Mouse (Mus musculus): ENCODE measurements around the gene BC028528.
A peak's percentile ranks its signal among the peaks of the same experiment; 100 is the strongest.
"Not testable (repeated sequence)": the region's sequence is repeated elsewhere in the genome, so short reads cannot be mapped to it uniquely, and the experiment has no call there.

BC028528 gene

DNA sequence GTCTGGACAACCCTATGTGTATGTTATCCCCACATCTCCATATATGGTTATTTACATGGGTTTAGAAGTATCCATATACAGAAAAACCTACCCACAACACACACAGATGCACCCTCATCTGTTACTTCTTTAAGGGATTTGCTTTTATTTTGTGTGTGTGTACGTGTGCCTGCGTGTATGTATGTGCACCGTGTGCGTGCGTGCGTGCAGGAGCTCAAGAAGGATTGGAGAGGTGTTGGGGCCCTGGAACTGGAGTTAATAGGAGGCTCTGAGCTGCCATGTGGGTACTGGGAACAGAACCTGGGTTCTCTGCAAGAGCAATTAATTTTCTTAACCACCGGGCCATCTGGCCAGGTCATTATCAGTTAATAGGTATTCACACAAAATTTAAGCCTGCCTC lies 19.8 kb downstream of the BC028528 start:
- no peak for DNase-seq (ENCODE audit: low read depth, low spot score)

DNA sequence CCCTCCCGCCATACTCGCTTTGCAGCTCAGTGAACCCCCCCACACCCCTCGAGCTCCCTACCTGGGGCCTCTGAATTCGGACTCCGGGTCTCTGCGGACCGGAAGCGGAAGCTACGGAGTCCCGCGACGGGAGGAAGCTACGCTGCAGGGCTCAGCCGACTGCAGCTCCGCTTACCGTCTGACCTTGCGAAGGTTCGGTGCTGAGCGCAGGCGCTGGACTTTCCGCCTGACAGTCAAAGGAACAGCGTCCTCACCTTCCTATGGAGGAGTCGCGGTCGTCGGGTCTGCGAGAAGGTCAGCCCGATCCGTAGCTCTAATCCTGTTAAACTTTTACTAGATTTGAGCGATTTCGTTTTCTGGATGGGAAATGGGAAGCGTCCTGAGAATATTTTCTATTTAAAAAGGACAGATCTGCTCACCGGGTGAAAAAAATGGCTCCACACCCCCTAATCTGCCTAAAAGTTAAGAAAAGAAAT lies 20.4 kb downstream of the BC028528 start, which contains the start of gene Mrps21:
Mrps21 (minus strand) TSS at position 128 of the 476 bp plus-strand sequence.
- DNase-seq (ENCODE audit: low read depth, low spot score) = peak; percentile 86

DNA sequence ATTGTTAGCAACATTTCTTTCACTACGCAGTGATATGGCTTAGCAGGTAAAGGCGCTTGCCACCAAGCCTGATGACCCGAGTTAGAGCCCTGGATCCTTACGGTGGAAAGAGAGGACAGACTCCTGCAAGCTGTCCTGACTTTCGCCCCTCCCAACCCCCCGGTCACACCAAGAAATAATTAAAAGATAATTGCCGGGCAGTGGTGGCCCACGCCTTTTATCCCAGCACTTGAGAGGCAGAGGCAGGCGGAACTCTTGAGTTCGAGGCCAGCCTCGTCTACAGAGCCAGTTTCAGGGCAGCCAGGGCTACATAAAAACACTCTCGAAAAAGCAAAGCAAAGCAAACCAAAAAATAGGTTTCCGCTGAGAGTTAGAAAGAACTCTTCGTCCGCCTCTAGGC lies 20.8 kb downstream of the BC028528 start:
- no peak for DNase-seq (ENCODE audit: low read depth, low spot score)

DNA sequence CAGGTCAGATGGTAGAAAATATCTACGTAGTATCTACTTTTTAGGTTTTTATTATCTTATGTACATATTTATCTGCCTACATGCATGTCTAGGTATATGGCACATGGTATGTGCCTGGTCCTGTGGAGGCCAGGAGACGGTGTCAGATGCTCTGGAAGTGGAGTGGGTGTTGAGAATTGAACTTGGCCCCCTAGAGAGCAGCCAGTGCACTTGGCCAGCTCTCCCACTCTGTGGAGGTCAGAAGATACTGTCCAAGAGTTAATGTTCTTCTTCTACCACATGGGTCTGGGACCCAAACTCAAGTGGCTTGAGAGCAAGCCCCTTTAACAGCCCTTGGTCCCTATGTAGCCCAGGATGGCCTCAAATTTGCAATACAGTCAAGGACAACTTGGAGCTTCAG lies 24.4 kb downstream of the BC028528 start:
- DNase-seq (ENCODE audit: low read depth, low spot score) = no peak

DNA sequence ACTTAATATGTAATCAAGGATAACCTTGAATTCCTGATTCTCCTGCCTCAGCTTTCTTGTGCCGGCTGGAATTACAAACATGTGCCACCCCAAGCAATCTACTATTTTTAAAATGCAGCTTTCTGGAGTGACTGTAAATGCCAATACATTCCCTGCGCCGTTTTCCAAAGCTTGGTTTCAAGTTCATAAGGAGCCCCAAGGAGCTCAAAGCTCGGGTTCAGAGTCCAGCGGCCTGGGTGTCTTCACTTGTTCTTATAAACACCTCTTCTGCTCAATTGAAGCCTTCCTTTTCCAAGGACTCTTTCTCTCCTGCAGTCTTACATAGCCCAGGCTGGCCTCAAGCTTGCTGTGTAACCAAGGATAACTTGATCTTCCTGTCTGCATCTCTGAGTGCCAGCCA lies 25.7 kb downstream of the BC028528 start:
- DNase-seq (ENCODE audit: low read depth, low spot score) = no peak

DNA sequence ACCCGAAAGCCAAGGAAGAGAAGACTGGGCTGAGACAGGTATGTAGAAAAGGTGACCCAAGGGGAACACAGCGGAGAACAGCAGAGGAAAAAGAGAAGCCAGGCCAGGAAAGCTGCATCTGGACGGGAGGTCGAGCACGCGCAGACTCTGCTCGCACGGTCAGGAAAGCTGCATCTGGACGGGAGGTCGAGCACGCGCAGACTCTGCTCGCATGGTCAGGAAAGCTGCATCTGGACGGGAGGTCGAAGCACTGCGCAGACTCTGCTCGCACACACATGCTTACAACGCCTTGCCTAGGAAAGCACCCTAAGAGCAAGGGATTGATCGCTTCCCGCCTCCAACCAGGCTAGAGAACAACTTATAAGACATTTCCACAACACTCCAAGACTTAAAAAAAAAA lies 26.2 kb downstream of the BC028528 start:
- no peak for DNase-seq (ENCODE audit: low read depth, low spot score)

DNA sequence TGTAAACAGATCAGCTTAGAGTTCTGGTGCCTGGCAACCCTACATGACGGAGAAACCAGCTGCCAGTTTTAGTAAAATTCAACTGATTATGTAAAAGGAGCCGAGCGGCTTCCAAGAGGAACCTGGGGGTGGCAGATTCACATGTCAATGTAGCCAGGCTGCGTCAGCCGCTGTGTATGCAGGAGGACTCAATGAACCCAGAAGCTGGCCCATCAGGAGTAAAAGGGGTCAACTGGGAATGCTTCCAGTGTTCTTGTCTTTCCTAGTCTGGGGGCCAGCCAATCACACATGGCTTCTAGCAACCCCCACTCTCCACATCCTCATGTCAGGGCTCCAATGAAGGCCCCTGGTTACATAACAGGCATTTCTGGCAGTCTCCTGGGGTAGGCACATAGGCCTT lies 26.8 kb downstream of the BC028528 start:
- no peak for DNase-seq (ENCODE audit: low read depth, low spot score)

DNA sequence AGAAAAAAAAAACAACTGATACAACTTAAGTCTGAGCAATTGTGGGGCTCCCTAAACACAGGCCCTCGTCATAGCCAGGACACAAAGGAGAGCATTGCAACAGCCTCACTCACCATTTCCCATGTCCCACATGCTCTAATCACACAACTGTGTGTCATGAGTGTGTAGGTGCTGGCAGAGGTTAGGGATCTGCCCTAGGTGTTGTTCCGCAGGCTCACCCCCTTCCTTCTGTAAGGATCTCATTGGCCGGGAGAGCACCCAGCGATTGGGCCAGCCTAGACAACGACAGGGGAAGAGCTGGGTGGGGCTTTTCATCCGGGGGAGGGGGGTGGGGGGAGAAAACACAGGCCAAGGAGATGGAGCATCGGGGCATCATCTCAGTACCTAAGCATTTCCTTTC lies 28.2 kb downstream of the BC028528 start:
- no peak for DNase-seq (ENCODE audit: low read depth, low spot score)

DNA sequence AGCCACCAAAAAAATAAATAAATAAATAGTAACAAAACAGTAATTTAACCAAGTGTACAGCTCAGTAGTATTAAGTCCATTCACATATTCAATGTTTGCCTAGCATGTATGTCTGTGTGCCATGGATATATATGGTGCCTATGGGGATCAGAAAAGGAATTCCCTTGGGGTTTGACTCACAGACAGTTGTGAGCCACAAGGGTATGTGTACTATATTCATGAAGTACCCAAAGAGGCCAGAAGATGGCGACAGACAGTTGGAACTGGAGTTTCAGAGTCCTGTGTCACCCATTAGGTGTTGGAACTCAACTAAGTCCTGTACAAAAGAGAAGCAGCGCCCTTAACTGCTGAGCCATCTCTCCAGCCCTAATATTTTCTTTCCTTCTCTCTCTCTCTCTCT lies 30.0 kb downstream of the BC028528 start:
- peak; percentile 89 for DNase-seq (ENCODE audit: low read depth, low spot score)

DNA sequence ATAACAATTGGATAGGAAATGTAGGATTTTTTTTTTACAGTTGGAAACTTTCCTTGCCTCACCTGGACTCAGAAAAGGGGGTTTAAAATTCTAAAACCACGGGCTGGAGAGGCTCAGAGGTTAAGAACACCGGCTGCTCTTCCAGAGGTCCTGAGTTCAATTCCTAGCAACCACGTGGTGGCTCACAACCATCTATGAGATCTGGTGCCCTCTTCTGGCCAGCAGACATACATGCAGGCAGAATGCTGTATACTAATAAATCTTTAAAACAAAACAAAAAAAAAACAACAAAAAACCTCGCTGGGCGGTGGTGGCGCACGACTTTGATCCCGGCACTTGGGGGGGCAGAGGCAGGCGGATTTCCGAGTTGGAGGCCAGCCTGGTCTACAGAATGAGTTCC lies 30.6 kb downstream of the BC028528 start:
- peak; percentile 76 for DNase-seq (ENCODE audit: low read depth, low spot score)

DNA sequence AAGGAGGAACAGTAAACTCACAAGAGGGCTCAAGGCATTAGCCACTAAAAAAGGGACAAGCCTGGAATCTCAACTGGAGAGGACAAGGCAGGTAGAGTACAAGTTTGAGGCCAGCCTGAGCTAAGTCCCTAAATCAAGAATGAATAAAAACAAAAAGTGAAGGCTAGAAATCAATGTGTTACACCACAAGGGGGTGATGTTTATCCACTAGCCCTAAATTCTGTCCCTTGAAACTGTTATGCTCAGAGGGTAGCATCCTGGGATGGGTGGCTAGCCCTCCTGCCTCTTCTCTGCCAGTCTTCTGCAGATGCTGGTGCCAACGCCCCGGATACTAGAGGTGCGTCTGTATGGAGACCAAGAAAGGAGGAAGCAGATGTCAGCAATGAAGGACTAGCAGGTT lies 31.5 kb downstream of the BC028528 start:
- DNase-seq (ENCODE audit: low read depth, low spot score) = peak; percentile 48

DNA sequence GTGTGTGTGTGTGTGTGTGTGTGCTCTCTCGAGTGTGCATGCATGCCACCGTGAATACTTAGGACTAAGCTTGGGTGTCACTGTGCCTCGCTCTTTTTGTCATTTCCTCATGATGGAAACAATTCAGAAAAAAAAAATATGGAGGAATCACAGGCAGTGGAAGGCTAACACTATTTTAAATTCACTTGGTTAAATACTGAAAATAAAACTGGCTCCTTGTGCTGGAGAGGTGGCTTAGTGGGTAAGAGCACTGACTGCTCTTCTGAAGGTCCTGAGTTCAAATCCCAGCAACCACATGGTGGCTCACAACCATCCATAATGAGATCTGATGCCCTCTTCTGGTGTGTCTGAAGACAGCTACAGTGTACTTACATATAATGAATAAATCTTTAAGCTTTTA lies 33.5 kb downstream of the BC028528 start:
- not testable (repeated sequence) for DNase-seq (ENCODE audit: low read depth, low spot score)

DNA sequence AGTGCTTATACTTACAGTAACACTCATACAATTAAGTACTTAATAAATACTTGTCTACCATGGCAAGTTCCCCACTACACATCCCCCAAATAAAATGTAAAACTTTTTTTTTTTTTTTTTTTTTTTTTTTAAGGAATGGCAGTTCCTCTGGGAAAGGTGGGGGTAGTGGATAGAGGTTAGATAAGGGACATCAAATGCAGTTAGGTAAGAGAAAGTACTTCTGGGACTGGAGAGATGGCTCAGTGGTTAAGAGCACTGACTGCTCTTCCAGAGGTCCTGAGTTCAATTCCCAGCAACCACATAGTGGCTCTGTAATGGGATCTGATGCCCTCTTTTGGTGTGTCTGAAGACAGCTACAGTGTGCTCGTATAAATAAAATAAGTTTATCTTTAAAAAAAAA lies 34.8 kb downstream of the BC028528 start:
- not testable (repeated sequence) for DNase-seq (ENCODE audit: low read depth, low spot score)

DNA sequence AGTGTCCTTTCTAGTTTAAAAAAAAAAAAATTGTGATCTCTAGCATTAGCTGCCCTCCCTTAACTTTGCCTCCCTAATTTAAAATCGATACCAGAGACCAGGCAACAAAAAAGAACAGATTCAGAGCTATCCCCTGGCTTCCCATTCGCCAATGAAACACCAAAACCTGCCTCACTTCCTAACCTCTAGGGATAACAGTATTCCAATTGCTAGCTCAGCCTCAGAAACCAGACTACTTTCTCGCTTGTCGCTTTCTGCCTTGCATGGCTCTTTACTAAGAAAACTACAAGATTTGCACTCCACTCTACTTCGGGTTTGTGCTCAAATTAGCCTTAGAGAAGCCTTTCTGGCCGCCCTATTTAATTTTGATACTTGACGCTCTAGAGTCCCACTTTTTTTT lies 35.7 kb downstream of the BC028528 start:
- DNase-seq (ENCODE audit: low read depth, low spot score) = no peak

DNA sequence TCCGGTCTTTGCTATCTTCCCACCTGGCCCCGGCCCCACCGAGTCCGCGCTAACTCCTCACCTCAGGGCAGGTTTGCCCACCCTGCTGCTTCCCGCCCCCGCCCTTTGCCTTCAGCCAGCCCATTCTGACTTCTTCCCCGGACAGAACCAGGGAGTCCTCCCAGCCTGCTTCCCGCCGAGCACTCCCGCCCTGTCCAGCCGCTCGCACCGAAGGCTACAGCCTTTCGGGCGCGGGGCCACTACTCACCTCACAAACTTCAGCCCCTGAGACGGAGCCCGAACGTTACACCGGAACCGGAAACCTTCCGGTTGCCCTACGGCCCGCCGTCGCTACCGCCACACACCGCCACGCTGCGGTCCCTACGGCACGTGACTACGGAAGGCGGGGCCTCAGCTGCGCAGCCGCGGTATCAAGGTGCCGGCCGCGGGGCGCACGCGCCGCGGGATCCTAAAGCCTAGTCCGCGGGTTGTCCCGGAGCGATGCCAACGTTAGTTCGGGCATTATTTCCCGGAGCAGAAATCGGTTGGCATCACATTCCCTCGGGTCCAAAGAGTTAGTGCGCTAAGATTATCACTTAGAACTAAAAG lies 36.2 kb downstream of the BC028528 start, which contains the start of gene Prpf3:
Prpf3 (minus strand) TSS at position 384 of the 588 bp plus-strand sequence.
- DNase-seq (ENCODE audit: low read depth, low spot score) = peak; percentile 96

DNA sequence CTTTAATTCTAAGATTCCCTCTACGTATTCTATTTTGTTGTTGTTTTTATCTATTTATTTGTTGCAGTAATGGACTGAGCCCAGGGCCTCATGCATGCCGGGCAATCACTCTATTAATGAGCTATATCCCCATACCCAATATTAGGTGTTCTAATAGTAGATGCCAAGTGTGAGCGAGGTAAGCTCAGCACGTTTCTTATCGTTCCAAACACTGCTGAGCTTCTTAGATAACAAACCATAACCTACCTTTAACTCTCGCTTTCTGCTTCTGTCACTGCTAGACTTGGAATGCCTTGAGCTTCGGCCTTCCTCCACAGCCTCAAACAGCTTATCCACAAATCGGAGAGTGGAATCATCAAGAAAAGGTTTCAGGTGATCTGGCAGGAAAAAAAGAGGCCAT lies 40.5 kb downstream of the BC028528 start:
- no peak for DNase-seq (ENCODE audit: low read depth, low spot score)

DNA sequence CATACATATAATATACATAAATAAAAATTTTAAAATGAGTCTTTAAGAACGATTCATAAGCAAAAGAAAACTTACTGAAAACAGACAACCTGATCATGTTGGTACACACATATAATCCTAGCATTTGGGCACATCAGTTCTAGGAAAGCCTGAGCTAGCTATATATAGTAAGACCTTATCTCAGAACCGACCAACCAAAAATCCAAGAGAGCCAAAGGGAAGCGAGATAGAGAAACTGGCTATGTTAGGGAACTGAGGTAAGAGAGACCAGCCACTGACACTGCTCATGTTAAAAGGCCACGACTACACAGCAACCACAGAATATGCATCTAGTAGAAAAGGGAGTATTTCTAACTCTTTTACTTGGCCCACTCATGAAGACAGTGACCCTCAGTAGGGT lies 41.2 kb downstream of the BC028528 start:
- DNase-seq (ENCODE audit: low read depth, low spot score) = no peak

DNA sequence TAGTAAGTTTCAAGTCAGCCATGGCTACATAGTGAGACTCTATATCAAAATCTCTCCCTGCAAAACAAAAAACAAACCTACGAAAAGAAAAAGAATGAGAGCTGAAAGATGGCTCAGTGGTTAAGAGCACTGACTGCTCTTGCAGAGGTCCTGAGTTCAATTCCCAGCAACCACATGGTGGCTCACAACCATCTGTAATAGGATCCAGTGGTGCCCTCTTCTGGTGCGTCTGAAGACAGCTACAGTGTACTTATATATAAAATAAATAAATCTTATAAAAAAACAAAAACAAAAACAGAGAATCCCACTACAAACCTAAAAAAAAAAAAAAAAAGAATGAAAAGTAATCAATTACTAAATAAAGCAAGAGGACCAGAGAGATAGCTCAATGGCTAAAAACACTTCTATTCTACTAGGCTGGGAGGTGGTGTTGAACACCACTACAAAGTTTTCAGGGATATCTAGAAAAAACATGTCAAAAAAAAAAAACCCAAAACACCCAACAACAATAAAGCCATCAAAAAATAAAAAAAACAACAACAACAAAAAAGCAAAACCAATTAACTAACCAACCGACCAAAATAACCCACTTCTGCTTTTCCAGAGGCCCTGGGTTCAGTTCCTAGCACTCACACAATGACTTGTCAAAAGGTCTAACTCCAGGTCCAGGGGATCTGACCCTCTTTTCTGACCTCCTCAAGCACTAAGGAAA lies 49.1 kb downstream of the BC028528 start:
- DNase-seq (ENCODE audit: low read depth, low spot score) = peak; percentile 46

DNA sequence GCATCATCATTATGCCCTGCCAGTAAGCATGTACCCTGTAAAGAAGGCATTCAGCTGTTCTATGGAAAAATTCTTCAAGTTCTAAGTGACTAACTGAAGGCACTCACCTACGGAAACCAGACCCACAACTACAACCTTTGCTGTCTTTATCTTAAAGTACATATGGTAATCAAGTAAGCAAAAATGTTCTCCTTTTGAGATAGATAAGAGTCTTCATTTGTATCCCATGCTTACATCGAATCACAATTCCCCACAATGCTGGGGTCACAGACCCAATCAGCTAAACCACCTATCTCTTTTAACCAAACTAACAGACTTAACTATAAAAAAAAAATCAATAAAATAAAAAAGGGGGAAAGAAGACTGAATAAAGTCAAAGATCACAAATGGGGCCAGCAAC lies 52.6 kb downstream of the BC028528 start:
- DNase-seq (ENCODE audit: low read depth, low spot score) = no peak

All from CD4-positive, CD25-positive, alpha-beta regulatory T cell, adult 2 months (primary cell).